Mouse (Mus musculus) megakaryocyte, embryonic 14.5 days (primary cell): Measurements from ENCODE around the gene Adamtsl4.

Experiments
- FLI1 ChIP-seq: IDR thresholded peaks from 2 replicates; pipeline ENCODE4 v1.6.1; 2012; ENCODE audit warnings: low read length, inconsistent platforms, mixed read lengths
- GATA1 ChIP-seq: IDR thresholded peaks from 3 replicates; pipeline ENCODE4 v1.6.1; 2012; ENCODE audit warnings: mixed read lengths, low read length, inconsistent platforms, borderline replicate concordance

DNA sequence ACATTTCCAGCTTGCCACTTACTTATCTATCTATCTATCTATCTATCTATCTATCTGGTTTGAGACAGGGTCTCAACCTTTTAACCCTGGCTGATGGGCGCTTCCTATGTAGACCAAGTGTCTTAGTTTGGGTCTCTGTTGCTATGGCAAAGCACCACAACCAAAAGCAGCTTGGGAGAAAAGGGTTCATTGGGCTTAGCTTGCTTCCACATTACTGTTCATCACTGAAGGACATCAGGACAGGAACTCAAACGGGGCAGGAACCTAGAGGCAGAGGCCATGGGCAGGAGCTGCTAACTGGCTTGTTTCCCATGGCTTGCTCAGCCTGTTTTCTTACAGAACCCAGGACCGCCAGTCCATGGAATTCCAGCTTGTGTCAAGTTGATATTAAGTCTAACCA lies 30.6 kb downstream of the Adamtsl4 start:
- TF ChIP-seq GATA1 (no peak), FLI1 (no peak)
